Mouse (Mus musculus): Measurements from ENCODE around the gene Itpka.

- TF ChIP-seq CTCF (IDR thresholded peaks at IDR 0.05; ENCODE audit: low read depth) (no peak), EP300 (IDR thresholded peaks at IDR 0.05; ENCODE audit: low read depth) (no peak)
These were observed 21.1 kb upstream of the Itpka start for GRCm38 (mm10) chr2:119721070-119721469.

Measured in heart, postnatal 0 days (tissue).